Mouse (Mus musculus) CH12.LX (cell line): ENCODE data around the gene Leprot. TPM values are rescaled to one million over a fixed set of nuclear protein-coding genes. Genes with fewer than 3 reads are reported as not detected.

ENCODE experiments used
- DNase-seq: peaks from one replicate; pipeline ENCODE4 v3.0.0-alpha.2; 2013; ENCODE audit errors: extremely low read depth
- H3K27ac ChIP-seq: 2 replicates; pipeline ENCODE4 v1.5.1; 2012; ENCODE audit warnings: low read depth, mild to moderate bottlenecking, control low read depth, moderate library complexity; ENCODE audit not compliant: insufficient read depth
- H3K27me3 ChIP-seq: replicated peaks from 2 replicates; pipeline ENCODE3; 2012; ENCODE audit warnings: inconsistent platforms
- H3K36me3 ChIP-seq, 2 experiments: replicated peaks in 1 of 2; 2 replicates each; pipeline versions ENCODE3 to v1.6.1; 2012; ENCODE audit warnings: inconsistent platforms in 1 of 2, low read length in 1 of 2, mild to moderate bottlenecking in 1 of 2, mixed read lengths in 1 of 2, moderate library complexity in 1 of 2; ENCODE audit not compliant: control insufficient read depth in 1 of 2, insufficient read depth in 1 of 2
- H3K4me1 ChIP-seq, 2 experiments: 2 replicates each; pipeline ENCODE4 v1.6.1; 2012; ENCODE audit warnings: inconsistent platforms in 1 of 2, moderate library complexity in 1 of 2; ENCODE audit not compliant: insufficient read depth in 2 of 2, control insufficient read depth in 1 of 2
- H3K4me2 ChIP-seq: 2 replicates; pipeline ENCODE4 v1.6.1; 2012; ENCODE audit warnings: low read depth, mild to moderate bottlenecking, control low read depth; ENCODE audit not compliant: poor library complexity, insufficient read depth, severe bottlenecking
- H3K4me3 ChIP-seq, 3 experiments: fragments of 150-350 bp in 1 of 3; sonication (generic) in 1 of 3; replicated peaks in 1 of 3; 2 replicates each; pipeline versions ENCODE3 to v1.5.1; 2011 to 2012; ENCODE audit warnings: low read depth in 2 of 3, low read length in 2 of 3, mild to moderate bottlenecking in 2 of 3, moderate library complexity in 2 of 3, control low read depth in 1 of 3, improper control_type of control experiment in 1 of 3, inconsistent platforms in 1 of 3, mixed read lengths in 1 of 3; ENCODE audit not compliant: poor library complexity in 1 of 3
- H3K79me2 ChIP-seq: replicated peaks from 2 replicates; pipeline ENCODE4 v1.6.1; 2012; ENCODE audit warnings: mild to moderate bottlenecking, moderate library complexity; ENCODE audit not compliant: control insufficient read depth, poor library complexity, insufficient read depth, severe bottlenecking; ENCODE audit errors: extremely low read depth
- H3K9ac ChIP-seq: 2 replicates; pipeline ENCODE4 v1.6.1; 2012; ENCODE audit warnings: low read depth, mild to moderate bottlenecking, control low read depth, moderate library complexity; ENCODE audit not compliant: insufficient read depth
- H3K9me3 ChIP-seq: replicated peaks from 2 replicates; pipeline ENCODE3; 2012; ENCODE audit warnings: low read length, inconsistent platforms, mixed read lengths
- CTCF ChIP-seq, 2 experiments: IDR thresholded peaks in 1 of 2; conservative IDR thresholded peaks in 1 of 2; 2 replicates each; pipeline ENCODE4 v1.5.1; 2011 to 2012; ENCODE audit warnings: low read depth in 2 of 2, low read length in 2 of 2, improper control_type of control experiment in 1 of 2, inconsistent platforms in 1 of 2, mild to moderate bottlenecking in 1 of 2, moderate library complexity in 1 of 2
- ELF1 ChIP-seq: IDR thresholded peaks from 2 replicates; pipeline ENCODE4 v1.6.1; 2014; ENCODE audit warnings: low read depth, mild to moderate bottlenecking, inconsistent platforms, low read length, improper control_type of control experiment
- EP300 ChIP-seq: IDR thresholded peaks from 2 replicates; pipeline ENCODE4 v1.6.1; 2011; ENCODE audit warnings: low read length, improper control_type of control experiment
- IRF4 ChIP-seq: IDR thresholded peaks from 2 replicates; pipeline ENCODE4 v1.6.1; 2014; ENCODE audit warnings: low read depth, mild to moderate bottlenecking, inconsistent platforms, low read length, improper control_type of control experiment
- KAT2A ChIP-seq: IDR thresholded peaks from 2 replicates; pipeline ENCODE4 v1.6.1; 2012; ENCODE audit warnings: low read length, improper control_type of control experiment, inconsistent platforms; ENCODE audit not compliant: insufficient replicate concordance
- MAFK ChIP-seq: IDR thresholded peaks from 2 replicates; pipeline ENCODE4 v1.6.1; 2011; ENCODE audit warnings: low read length, improper control_type of control experiment; ENCODE audit not compliant: insufficient replicate concordance
- MYC ChIP-seq: IDR thresholded peaks from 2 replicates; pipeline ENCODE4 v1.6.1; 2011; ENCODE audit warnings: low read depth, mild to moderate bottlenecking, improper control_type of control experiment, low read length
- NELFE ChIP-seq: IDR thresholded peaks from 2 replicates; pipeline ENCODE4 v1.6.1; 2011; ENCODE audit warnings: low read depth, low read length, improper control_type of control experiment
- NRF1 ChIP-seq: IDR thresholded peaks from 2 replicates; pipeline ENCODE4 v1.6.1; 2014; ENCODE audit warnings: low read depth, mild to moderate bottlenecking, inconsistent platforms, low read length, improper control_type of control experiment, moderate library complexity
- PAX5 ChIP-seq: IDR thresholded peaks from 2 replicates; pipeline ENCODE4 v1.6.1; 2012; ENCODE audit warnings: low read length, inconsistent platforms, mixed read lengths
- POLR2A ChIP-seq: IDR thresholded peaks from 2 replicates; pipeline ENCODE4 v1.6.1; 2011; ENCODE audit warnings: low read depth, mild to moderate bottlenecking, improper control_type of control experiment, low read length
- RAD21 ChIP-seq: IDR thresholded peaks from 2 replicates; pipeline ENCODE4 v1.6.1; 2011; ENCODE audit warnings: low read depth, mild to moderate bottlenecking, low read length, improper control_type of control experiment, moderate library complexity
- SMC3 ChIP-seq: IDR thresholded peaks from 2 replicates; pipeline ENCODE4 v1.6.1; 2011; ENCODE audit warnings: low read depth, low read length, improper control_type of control experiment
- ZKSCAN1 ChIP-seq: IDR thresholded peaks from 2 replicates; pipeline ENCODE4 v1.6.1; 2012; ENCODE audit warnings: low read depth, inconsistent platforms, low read length, improper control_type of control experiment, borderline replicate concordance
- dilution Hi-C: fragments of 300-500 bp; cut with MboI; formaldehyde crosslinking; loops from 2 replicates; pipeline ENCODE4 v1.14.3; 2020; ENCODE audit warnings: low sequenced_read_pairs; ENCODE audit not compliant: extremely low pct_unique_long_range_greater_than_20kb, extremely low pct_ligation_motif_present
- in situ Hi-C: fragments of 300-500 bp; cut with MboI; formaldehyde crosslinking; loops from 3 replicates; pipeline ENCODE4 v1.14.3; 2019; ENCODE audit warnings: low sequenced_read_pairs, low pct_ligation_motif_present, low pct_unique_long_range_greater_than_20kb, mixed read lengths
- polyA plus RNA-seq: library from polyadenylated mRNA; unstranded; fragments of >175 nt; gene quantifications from 2 replicates; pipeline ENCODE4 v1.2.1, GENCODE M21; 2012; ENCODE audit warnings: low read depth; ENCODE audit not compliant: insufficient read length
- total RNA-seq, 2 experiments: library from RNA; depleted of rRNA; stranded (reverse); fragments of 300-350 nt in 1 of 2; fragments of >200 nt in 1 of 2; gene quantifications; 2 replicates each; pipeline ENCODE4 v1.2.3; 2012 to 2014

Leprot gene
- total and polyA plus RNA-seq, 3 experiments: 17.6 to 29.2 (median 24.2) TPM

GRCm38 (mm10) chr4:101637472-101637871, 10.0 kb upstream of the Leprot start:
- Histone ChIP-seq H3K4me3 (no peak overlapping the region), H3K27ac (no peak overlapping the region), H3K79me2 (no peaks in the 10 kb centered on the region), H3K4me1 (peaks cover 2 to 17% of the 10 kb centered on the region in 2 experiments; a peak in 3 of 4 replicates), H3K27me3 (no peaks in the 10 kb centered on the region), H3K9me3 (no peaks in the 10 kb centered on the region), H3K36me3 (no peaks in the 10 kb centered on the region), H3K9ac (no peak overlapping the region), H3K4me2 (no peak overlapping the region)
- no peak for DNase-seq
- dilution Hi-C loops: no loop called here
- in situ Hi-C loops: no loop called here
- TF ChIP-seq EP300 (peak; percentile 62), RAD21 (no peak), NRF1 (no peak), IRF4 (peak; percentile 70)

DNA sequence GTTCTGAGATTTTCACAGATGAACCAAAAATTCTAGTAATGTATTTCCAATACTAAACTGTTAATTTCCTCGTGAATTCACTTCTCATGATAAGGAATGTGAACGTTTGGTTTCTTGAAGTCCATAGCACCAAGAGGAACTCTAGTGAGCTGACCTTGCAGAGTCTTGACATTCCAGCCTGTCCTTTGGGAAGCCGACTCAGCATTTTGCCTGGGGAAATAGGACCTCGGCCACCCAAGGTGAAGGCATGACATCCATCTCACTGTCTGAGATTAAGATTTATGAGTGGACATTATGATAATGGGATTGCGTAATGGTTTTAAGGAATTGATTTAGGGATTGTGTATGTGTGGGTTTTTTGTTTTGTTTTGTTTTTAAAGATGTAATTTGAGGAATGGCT, 6.9 kb upstream of the Leprot start:
- in situ Hi-C loops: no loop called here
- Histone ChIP-seq H3K4me1 (peaks cover 2 to 17% of the 10 kb centered on the region in 2 experiments; a peak in 3 of 4 replicates), H3K36me3 (no peaks in the 10 kb centered on the region), H3K4me2 (no peak overlapping the region), H3K9me3 (no peaks in the 10 kb centered on the region), H3K27ac (no peak overlapping the region), H3K9ac (no peak overlapping the region), H3K4me3 (no peak overlapping the region), H3K27me3 (no peaks in the 10 kb centered on the region), H3K79me2 (no peaks in the 10 kb centered on the region)
- TF ChIP-seq PAX5: no peak
- TF ChIP-seq KAT2A: no peak
- 0 out of 2 replicates have a peak, but pooled peaks have one; percentile 12 for TF ChIP-seq MAFK
- dilution Hi-C loops: no loop called here
- no peak for DNase-seq

- H3K4me3 ChIP-seq: no peak overlapping the region
These were observed 4.8 kb upstream of the Leprot start for GRCm38 (mm10) chr4:101642708-101643107.

More at GRCm38 (mm10) chr4:101642708-101643107, 4.8 kb upstream of the Leprot start:
- H3K9me3 ChIP-seq: no peaks in the 10 kb centered on the region
- no peaks in the 10 kb centered on the region for H3K79me2 ChIP-seq
- no peak overlapping the region for H3K4me2 ChIP-seq
- in situ Hi-C loops: no loop called here
- dilution Hi-C loops: no loop called here
- H3K27ac ChIP-seq: no peak overlapping the region
- H3K36me3 ChIP-seq: no peaks in the 10 kb centered on the region
- H3K9ac ChIP-seq: no peak overlapping the region
- peaks cover 2 to 11% of the 10 kb centered on the region in 2 experiments; a peak in 3 of 4 replicates for H3K4me1 ChIP-seq
- no peak for DNase-seq
- TF ChIP-seq ELF1: no peak
- peak; percentile 53 for TF ChIP-seq RAD21
- no peak for TF ChIP-seq POLR2A
- TF ChIP-seq CTCF (conservative IDR thresholded peaks at IDR 0.05 in 1 of 2, IDR thresholded peaks at IDR 0.05 in 1 of 2; ENCODE audit: low read depth in 2 of 2, low read length in 2 of 2): peak in 1 of 2 experiments; percentile 54; a peak in 2 of 4 replicates
- TF ChIP-seq NELFE: no peak
- no peak for TF ChIP-seq MYC
- no peak for TF ChIP-seq ZKSCAN1
- TF ChIP-seq SMC3: peak; percentile 10; the same call in 1 of the 2 replicates
- H3K27me3 ChIP-seq: no peaks in the 10 kb centered on the region
